Mouse (Mus musculus): ENCODE measurements around the gene Ciapin1. TPM values are rescaled to one million over a fixed set of nuclear protein-coding genes. Genes with fewer than 3 reads are reported as not detected.

The Ciapin1 gene
- 24.9 TPM for polyA plus RNA-seq (2014; fragmentation: Illumina TruSeq; extraction: RNeasy Lipid Tissue Mini Kit (QIAGEN cat#74804); ENCODE audit: low read depth, low replicate concordance)

GRCm38 (mm10) chr8:94837662-94838574, at the start of gene Ciapin1, which contains the start of gene Coq9:
TSS of gene Ciapin1 (minus strand) at chr8:94838358.
TSS of gene Coq9 (plus strand) at chr8:94838321.

DNA sequence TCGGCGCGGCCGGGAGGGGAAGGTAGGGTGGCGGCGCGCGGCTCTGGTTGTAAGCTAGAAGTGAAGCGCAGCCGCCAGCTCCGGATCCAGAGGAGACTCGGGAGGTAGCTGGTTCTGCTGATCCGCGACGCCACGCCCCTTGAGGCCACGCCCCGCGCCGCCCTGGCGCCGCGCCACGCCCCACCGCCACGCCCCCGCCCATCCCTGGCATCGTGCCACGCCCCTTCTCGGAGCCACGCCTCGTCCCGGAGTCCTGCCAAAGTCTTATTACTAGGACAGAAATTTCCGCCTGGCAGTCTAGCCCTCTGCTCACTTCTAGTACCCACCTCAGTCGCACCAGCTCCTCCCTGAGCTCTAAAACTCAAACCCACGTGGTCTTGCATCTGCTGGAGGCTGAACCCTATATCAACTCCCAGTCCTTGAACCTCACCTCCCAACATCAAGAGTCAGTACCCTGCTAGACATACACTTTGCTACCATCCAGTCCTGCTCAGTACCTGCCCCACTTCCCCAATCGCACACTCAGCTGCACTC, 38.1 kb upstream of the Ciapin1 start, which contains the start of gene Dok4:
Dok4 (minus strand) TSS at position 134 of the 534 bp plus-strand sequence.

DNA sequence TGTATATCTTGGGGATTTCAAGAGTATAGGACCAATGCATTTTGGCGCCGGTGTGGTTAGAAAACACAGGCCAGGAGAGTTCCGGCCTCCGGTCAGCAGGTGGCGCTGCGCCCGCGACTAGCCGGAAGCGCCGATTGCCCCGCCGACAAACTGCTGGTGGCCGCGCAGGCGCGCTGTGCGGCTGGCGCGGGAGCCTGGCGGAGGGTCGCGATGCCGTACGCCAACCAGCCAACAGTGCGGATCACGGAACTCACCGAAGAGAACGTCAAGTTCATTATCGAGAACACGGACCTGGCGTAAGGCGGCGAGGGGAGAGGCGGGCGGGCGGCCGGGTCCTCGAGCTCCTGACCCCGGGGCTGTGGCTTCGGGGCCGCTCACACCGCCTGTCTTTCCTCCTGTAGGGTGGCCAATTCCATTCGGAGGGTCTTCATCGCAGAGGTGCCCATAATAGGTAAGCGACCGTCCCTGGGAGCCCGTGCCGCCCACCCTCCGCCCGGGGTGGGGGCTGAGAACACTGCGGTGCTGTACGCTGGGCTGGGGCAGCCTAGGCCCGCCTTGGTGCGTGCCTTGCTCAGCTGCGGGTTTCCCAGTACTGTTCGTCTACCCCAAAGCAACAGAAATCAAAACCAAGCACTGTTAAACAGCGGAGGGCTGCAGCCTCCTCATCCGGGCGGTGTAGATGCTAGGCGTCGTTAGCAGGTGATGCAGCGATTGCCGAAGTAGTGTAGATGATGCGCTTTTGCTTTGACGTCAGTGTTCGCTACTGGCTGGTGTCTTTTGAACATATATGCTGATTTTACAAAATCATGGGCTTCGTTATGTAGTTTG, 19.4 kb upstream of the Ciapin1 start, which contains the start of gene Polr2c:
Polr2c (plus strand) TSS at position 105 of the 828 bp plus-strand sequence.

GRCm38 (mm10) chr8:94810153-94810552, 28.0 kb downstream of the Ciapin1 start, which contains the start of gene Ccl17:
TSS of gene Ccl17 (plus strand) at chr8:94810453.

GRCm38 (mm10) chr8:94771941-94772670, 66.1 kb downstream of the Ciapin1 start, which contains the start of gene Cx3cl1:
TSS of gene Cx3cl1 (plus strand) at chr8:94772009.

Other genes starting within 250 kb of the Ciapin1 start
- 13.9 TPM for gene Rspry1, start 236.4 kb downstream of the Ciapin1 start, polyA plus RNA-seq (2014; fragmentation: Illumina TruSeq; extraction: RNeasy Lipid Tissue Mini Kit (QIAGEN cat#74804); ENCODE audit: low read depth, low replicate concordance)
- gene Fam192a, start 236.4 kb downstream of the Ciapin1 start, polyA plus RNA-seq (2014; fragmentation: Illumina TruSeq; extraction: RNeasy Lipid Tissue Mini Kit (QIAGEN cat#74804); ENCODE audit: low read depth, low replicate concordance): 31.5 TPM
- 50.6 TPM for gene Arl2bp, start 171.8 kb downstream of the Ciapin1 start, polyA plus RNA-seq (2014; fragmentation: Illumina TruSeq; extraction: RNeasy Lipid Tissue Mini Kit (QIAGEN cat#74804); ENCODE audit: low read depth, low replicate concordance)
- gene Pllp, start 142.1 kb downstream of the Ciapin1 start, polyA plus RNA-seq (2014; fragmentation: Illumina TruSeq; extraction: RNeasy Lipid Tissue Mini Kit (QIAGEN cat#74804); ENCODE audit: low read depth, low replicate concordance): 8.6 TPM
- 1.3 TPM for gene Ccl22, start 92.8 kb downstream of the Ciapin1 start, polyA plus RNA-seq (2014; fragmentation: Illumina TruSeq; extraction: RNeasy Lipid Tissue Mini Kit (QIAGEN cat#74804); ENCODE audit: low read depth, low replicate concordance)
- gene Cx3cl1, start 66.3 kb downstream of the Ciapin1 start, polyA plus RNA-seq (2014; fragmentation: Illumina TruSeq; extraction: RNeasy Lipid Tissue Mini Kit (QIAGEN cat#74804); ENCODE audit: low read depth, low replicate concordance): 27.2 TPM
- 5.1 TPM for gene Ccl17, start 27.9 kb downstream of the Ciapin1 start, polyA plus RNA-seq (2014; fragmentation: Illumina TruSeq; extraction: RNeasy Lipid Tissue Mini Kit (QIAGEN cat#74804); ENCODE audit: low read depth, low replicate concordance)
- 75.3 TPM for gene Coq9, start within 50 bp of the Ciapin1 start, polyA plus RNA-seq (2014; fragmentation: Illumina TruSeq; extraction: RNeasy Lipid Tissue Mini Kit (QIAGEN cat#74804); ENCODE audit: low read depth, low replicate concordance)
- gene Polr2c, start 19.1 kb upstream of the Ciapin1 start, polyA plus RNA-seq (2014; fragmentation: Illumina TruSeq; extraction: RNeasy Lipid Tissue Mini Kit (QIAGEN cat#74804); ENCODE audit: low read depth, low replicate concordance): 44.7 TPM
- gene Dok4, start 38.0 kb upstream of the Ciapin1 start, polyA plus RNA-seq (2014; fragmentation: Illumina TruSeq; extraction: RNeasy Lipid Tissue Mini Kit (QIAGEN cat#74804); ENCODE audit: low read depth, low replicate concordance): 10.0 TPM
- gene Ccdc102a, start 79.7 kb upstream of the Ciapin1 start, polyA plus RNA-seq (2014; fragmentation: Illumina TruSeq; extraction: RNeasy Lipid Tissue Mini Kit (QIAGEN cat#74804); ENCODE audit: low read depth, low replicate concordance): 7.3 TPM
- 0.36 TPM for gene Adgrg5, start 85.3 kb upstream of the Ciapin1 start, polyA plus RNA-seq (2014; fragmentation: Illumina TruSeq; extraction: RNeasy Lipid Tissue Mini Kit (QIAGEN cat#74804); ENCODE audit: low read depth, low replicate concordance)
- gene Adgrg1, start 136.4 kb upstream of the Ciapin1 start, polyA plus RNA-seq (2014; fragmentation: Illumina TruSeq; extraction: RNeasy Lipid Tissue Mini Kit (QIAGEN cat#74804); ENCODE audit: low read depth, low replicate concordance): 151 TPM
- 4.0 TPM for gene Adgrg3, start 179.3 kb upstream of the Ciapin1 start, polyA plus RNA-seq (2014; fragmentation: Illumina TruSeq; extraction: RNeasy Lipid Tissue Mini Kit (QIAGEN cat#74804); ENCODE audit: low read depth, low replicate concordance)
- 3.5 TPM for gene Drc7, start 216.7 kb upstream of the Ciapin1 start, polyA plus RNA-seq (2014; fragmentation: Illumina TruSeq; extraction: RNeasy Lipid Tissue Mini Kit (QIAGEN cat#74804); ENCODE audit: low read depth, low replicate concordance)
- gene Katnb1, start 242.8 kb upstream of the Ciapin1 start, polyA plus RNA-seq (2014; fragmentation: Illumina TruSeq; extraction: RNeasy Lipid Tissue Mini Kit (QIAGEN cat#74804); ENCODE audit: low read depth, low replicate concordance): 12.2 TPM